Mouse (Mus musculus): ENCODE results near the gene Igf1.

Igf1 gene

DNA sequence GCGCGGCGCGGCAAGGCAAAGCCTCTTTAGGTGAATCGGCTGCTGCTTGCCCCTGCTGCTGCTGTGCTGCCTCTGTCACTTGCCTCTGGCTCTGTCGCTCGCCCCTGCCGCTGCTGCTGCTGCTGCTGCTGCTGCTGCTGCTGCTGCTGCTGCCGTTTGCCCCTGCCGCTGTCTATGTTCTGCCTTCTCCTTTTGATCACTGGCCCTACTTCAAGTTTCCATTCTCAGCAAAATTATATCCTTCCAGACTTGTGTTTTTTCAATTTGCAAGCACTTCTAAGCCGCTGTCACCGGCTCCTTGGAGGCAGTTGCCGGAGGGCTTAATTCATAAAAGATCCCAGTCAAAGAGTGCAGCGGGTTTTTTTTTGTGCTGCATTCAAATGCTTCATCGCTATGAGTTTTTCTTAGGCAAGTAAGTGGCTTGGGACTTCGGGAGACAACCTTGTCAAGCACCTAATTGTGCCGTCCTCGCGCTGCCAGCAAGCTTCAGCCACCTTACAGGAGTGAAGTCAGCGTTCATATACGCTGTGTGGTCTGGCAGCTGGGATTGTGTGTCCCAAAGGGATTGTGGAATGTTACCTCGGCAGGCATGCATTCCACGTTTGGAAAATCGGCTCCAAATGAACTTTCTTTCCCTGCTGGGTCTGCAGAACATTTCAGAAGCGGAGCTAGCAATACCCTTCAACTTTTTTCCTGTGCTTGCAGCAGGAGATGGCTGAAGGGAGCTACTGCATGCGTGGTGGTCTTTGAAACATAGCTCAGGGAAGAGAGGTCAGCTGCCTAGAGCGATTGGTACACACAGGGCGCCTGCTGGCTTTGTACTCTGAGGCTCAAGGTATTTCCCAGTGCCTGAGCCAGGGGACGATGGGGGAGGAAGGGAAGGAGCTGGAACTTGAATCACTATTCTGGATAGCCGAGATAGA is 2.4 kb downstream of the Igf1 start:
- no peak for DNase-seq (ENCODE audit: low spot score in 2 of 2)

DNA sequence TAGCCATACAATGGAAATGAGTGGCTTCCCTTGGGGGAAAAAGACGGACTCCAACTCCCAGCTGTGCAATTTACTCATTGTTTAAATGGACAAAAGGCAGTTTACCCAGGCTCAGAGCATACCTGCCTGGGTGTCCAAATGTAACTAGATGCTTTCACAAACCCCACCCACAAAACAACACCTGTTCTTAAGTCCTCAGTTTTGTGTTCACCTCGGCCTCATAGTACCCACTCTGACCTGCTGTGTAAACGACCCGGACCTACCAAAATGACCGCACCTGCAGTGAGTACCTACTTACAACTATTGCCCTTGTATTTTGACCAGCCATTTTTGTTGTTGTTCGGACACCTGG is 3.0 kb downstream of the Igf1 start:
- no peak for DNase-seq (ENCODE audit: low spot score in 2 of 2)

DNA sequence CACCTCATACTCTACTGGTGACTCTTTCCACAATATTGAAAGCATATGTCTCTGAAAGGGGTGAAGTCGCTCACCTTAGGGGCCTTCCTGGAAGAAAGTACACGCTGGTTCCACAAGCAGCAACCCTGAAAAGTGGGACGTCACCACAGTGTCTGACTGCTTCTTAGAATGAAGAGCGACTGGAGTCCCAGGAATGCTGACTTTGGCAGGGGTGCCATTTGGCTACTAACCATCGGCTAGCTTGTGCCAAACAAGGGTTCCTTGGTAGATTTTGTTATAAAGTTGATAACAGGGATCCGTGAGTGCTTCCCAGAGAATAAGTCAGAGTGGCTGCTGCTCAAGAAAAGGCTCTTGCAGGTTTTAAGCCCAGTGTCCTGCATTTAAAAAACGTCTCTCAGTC is 4.8 kb downstream of the Igf1 start:
- DNase-seq (ENCODE audit: low spot score in 2 of 2) = no peak

DNA sequence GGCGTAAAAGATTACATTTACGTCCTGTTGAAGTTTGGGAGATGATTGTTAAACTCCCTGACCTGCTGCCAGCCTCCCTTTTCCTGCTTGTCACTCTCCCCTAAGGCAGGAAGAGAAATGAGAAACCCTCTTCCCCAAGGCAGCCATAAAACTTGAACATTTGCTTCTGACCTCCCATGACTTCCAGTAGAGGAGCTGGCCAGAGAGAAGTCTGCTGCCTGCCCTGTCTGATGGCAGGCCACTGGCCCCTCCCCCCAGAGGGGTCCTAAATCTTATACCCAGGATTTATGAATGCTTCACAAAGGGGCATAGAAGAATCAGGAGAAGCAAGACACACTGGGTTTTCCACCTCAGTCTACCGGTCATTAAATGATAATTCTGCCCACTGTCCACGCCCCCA is 5.3 kb downstream of the Igf1 start:
- DNase-seq (ENCODE audit: low spot score in 2 of 2) = no peak

DNA sequence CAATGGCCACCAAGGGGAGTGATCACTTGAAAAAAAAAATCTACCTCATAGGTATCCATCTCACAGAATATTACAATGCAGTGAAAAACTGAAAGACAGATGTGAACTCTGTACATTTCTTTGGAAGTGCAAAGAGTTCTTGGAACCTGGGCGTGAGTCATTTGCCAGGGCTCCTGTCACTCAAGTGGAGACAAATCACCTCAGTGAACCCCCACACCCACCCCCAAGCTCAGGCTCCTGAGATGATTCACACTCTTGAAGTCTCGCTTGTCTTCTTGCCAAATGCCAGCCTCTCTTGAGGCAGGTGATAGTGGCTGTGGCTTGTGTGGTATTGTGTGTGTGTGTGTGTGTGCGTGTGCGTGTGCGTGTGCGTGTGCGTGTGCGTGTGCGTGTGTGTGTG is 7.6 kb downstream of the Igf1 start:
- DNase-seq (ENCODE audit: low spot score in 2 of 2) = no peak

DNA sequence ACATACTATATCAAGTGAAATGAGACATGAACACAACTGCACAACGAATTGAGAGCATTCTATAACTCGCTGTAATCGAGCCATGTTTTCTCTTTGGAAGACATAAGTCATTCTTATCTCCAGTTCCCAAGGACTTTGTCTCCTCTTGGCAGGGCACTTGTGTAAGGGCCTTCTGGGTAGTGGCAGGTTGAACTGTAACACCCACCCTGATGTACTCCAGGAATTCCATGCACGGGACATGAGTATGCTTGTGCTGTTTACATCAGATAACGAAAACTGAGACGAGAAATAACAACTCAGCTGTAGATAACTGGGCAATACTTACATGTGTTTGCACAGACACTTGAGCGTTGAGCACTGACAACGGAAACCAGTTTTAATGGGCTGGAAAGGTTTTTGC is 8.4 kb downstream of the Igf1 start:
- DNase-seq (ENCODE audit: low spot score in 2 of 2) = no peak

DNA sequence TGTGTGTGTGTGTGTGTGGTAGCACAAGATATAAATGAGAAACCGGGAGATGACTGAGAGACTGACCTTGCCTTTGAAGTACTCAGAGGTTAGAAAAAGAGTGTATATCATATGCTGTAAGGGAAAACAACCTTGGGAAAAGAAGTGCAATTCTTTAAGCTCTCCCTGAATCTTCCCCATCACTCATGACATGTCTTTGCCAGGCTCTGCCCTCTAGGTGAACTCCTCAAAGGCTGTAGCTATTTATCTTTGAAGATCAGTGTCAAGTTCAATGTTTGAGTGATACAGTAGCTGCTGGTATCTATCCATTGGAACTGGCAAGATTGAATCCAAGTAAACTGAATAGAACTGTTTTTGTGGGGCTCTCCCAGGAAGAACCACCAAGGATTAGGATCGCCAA is 9.2 kb downstream of the Igf1 start:
- no peak for DNase-seq (ENCODE audit: low spot score in 2 of 2)

DNA sequence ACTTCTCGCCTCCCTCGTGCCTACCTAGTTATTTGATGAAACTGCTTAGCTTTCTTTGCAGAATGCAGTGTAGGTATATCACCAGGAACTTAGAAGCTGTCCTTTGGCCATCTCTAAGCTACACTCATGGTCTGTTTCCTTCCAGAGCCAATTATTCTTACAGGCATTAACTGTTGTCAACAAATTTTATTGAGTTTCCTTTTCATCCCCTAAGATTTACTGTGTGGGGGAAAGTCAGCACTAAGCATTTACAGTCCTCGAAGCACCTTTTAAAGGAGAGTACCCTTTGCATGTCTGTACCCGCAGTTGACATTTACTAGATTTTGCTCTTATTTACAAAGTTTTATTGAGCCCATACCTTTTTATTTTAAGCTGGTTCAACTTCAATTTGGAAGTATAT is 9.6 kb downstream of the Igf1 start:
- DNase-seq (ENCODE audit: low spot score in 2 of 2) = no peak

DNA sequence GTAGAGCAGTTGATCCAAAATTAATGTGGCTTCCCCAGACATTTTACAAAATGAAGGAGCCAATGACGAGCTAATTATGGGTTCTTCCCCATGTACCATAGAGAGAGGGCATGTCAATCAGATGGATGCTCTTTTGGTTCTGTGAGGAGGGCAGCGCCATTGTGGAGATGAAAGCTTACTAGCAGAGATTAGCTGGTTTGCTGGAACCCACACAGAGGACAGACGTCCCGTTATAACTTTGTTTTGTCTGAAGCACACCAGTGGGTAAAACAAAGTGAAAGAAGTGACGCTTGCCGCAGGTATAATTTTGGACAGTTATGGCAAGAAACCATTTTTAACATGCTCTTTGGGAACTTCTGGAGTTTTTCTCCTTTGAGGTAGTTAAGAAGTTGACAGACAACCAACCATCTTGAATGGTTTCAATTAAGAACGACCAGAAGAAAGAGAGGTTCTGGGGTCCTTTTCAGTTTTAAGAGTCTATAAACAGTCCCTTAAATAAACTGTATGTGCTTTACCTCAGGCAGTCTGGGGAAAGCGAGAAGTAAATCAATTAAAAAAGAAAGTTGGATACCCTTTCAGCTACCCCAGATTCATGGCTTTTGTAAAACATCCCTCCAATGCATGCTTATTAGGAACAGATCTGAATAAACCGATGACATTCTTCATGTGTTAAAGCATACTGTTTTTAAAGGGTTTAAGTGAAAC is 10.4 kb downstream of the Igf1 start:
- no peak for DNase-seq (ENCODE audit: low spot score in 2 of 2)

DNA sequence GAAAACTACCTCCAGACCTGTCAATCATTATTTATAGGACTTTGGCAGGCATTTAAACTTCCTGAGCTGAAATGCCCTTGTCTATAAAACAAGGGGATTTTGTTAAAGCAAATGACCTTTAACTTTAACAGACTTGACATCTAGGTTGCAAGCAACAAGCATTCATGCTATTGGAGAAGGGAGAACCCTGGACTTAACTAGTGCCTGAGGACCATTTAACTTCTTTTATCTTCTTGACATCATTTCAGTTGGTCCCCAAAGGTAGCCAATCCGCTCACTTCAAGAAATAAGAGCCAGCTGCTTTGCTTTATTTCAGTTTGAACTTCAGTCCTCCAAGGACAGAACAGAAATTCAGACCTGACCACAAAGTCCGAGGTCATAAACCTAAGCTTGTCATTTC is 11.1 kb downstream of the Igf1 start:
- no peak for DNase-seq (ENCODE audit: low spot score in 2 of 2)

DNA sequence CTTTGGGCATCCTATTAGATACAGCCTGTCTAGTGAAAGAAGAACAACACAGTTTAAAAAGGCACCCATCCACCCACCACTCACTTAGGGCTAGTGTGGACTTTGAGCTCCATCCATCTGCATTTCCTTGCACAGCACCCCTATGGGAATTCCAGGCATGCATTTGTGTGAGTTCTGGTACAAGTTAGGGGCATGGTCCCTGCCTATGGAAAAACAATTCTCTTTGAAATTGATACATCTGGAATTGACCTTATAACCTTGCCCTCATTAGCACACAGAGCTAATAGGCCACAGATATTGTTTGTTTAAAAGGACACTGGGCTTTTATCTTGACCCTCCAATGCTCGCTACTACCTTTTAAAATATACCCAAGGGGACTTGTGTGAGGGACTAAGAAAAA is 11.6 kb downstream of the Igf1 start:
- no peak for DNase-seq (ENCODE audit: low spot score in 2 of 2)

DNA sequence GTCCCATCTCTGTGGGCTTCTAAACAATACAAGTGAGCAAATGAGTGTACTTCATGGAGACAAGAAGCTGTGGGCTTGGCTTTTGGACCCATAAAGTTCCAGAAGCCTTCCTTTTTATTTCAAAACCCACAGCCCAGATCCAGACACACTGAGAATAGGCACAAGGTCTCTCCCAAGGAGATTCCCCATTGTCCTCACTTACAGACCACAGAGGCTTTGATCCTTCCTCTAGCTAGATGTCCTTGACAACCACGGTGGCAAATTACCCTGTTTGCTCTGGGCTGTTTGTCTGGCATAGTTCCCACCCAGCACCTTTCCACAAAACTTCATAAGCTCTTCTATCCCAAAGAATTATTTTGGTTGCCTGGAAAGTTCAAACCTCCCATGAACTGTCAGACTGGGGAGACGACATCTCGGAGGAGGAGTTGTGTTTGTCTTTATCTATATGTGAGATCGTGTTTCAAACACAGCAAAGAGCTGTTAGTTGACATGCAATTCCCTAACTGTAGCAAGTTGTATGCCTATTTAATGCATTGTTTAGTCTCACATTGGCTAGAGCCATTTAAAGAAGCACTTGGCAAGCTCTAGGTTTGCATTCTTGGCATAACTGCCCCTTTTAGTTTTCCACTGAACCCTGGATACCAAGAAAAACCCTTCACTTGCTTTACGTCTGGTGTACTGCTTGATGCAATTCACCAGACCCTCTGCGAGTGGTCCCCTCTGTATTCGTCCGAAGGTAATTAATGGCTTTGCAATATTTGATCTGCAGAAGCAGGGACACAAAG is 14.0 kb downstream of the Igf1 start:
- no peak for DNase-seq (ENCODE audit: low spot score in 2 of 2)

DNA sequence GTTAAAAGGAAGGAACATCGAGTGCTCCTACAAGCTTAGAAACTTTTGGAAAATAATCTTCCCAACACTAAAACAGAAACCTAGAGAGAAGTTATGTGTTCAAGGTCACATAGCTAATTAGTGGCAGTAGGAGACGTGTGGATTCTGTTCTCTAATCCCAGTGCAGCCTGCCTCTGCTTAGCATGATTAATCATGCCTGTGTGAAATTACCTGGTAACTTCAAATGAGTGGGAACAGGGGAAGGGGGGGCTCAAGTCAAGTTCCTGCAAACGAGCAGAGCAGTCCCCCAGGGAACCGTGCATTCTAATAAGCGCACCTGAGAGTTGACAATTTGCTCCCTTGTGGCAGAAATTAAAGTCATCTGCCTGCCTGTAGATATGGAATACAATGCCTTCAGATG is 14.8 kb downstream of the Igf1 start:
- DNase-seq (ENCODE audit: low spot score in 2 of 2) = no peak

DNA sequence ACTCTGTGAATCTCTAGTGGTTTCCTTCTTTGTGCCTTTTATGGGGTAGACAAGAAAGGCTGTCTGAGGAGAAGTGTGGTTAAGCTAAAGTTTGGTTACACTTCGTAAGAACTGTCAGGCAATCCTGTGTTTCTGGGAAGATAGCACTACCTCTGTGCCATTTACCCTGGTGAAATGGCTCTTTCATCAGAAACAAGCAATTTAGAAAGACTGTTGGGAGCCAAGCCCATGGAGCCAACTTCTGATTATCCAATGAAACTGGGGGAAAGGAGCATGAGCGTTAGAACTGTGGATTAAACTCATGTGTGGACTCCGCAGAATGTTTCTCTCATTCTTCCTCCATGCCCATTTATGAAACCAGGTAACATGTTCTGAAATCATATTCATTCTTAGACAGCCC is 15.5 kb downstream of the Igf1 start:
- no peak for DNase-seq (ENCODE audit: low spot score in 2 of 2)

DNA sequence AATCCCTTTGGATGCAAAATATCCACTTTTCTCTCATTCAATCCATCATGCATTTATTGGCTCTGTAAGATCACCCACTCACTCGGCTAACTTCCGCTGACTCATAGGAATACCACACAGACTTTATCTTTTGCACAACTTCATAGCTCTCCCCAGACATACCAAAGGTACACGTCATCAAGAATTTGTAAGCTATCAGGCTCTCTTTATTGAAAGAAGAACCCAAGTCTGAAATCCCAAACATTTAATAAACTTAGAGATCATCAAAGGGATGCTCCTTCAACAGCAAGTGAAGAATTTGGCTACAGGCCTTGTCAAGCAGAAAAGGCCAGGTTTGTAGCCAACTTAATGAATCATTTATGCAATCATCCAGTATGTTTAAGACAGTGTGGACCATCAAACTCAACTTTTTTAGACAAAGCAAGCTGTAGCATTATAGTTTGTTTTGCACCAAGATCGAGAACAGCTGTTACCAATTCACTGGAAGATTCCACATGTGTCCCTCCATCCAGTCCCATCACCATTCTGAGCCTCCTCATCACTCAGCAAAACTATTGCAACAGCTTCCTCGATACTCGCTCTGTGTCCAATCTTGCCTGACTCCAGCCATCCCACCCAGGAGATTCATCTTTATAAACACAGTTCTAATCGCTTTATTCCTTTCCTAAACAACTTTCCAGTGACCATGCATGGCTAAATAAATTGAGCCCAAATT is 22.2 kb downstream of the Igf1 start:
- DNase-seq (ENCODE audit: low spot score in 2 of 2) = no peak

DNA sequence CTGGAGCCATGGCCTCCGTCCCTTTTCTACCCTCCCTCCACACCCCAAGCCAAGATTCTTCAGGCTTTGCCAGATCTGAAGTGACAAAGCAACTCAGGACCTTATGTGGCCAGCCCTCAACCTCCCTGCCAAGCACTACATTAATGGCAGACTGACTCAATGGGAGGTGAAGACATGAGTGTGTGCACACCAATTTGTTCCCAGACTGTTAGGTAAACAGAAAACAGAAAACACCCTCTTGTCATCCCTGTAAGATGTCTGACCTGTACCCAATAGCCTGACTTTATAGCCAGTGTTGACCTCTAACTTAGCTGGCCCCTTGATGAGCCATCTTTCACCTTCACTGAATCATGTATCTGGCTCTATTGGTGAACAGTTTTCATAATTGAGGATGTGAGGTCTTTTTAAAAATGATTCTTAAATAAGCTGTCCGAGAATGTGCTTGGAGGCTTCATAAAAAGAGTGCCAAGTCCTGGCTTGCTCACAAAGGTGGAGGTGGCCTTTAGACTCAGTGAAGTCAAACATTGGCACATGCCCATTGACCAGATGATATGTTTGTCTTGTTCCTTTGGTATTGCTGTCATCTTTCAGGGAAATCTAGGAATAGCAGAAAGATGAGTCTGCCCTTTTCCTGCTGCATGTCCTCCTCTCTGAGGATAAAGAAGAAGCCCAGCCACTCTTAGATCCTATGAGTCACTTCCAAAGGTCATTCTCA is 27.4 kb downstream of the Igf1 start:
- DNase-seq (ENCODE audit: low spot score in 2 of 2) = no peak

DNA sequence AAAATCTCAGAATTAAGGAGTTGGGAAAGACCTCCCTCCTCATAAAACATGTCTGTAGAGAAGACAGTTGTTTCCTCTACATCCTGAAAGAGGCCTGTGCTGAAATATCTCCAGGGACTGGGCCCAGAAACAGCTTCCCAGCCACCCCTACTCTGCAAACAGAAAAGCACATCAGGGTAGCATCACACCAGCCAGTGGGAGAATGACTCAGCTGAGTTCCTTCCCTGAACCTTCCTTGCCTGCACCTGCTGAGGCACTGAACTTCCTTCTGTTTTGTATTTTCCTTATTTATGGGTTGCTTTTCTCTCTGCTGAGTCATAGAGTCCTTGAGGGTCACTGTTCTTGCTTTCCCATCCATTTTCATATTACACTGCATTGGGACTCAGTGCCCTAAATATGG is 31.8 kb downstream of the Igf1 start:
- no peak for DNase-seq (ENCODE audit: low spot score in 2 of 2)

DNA sequence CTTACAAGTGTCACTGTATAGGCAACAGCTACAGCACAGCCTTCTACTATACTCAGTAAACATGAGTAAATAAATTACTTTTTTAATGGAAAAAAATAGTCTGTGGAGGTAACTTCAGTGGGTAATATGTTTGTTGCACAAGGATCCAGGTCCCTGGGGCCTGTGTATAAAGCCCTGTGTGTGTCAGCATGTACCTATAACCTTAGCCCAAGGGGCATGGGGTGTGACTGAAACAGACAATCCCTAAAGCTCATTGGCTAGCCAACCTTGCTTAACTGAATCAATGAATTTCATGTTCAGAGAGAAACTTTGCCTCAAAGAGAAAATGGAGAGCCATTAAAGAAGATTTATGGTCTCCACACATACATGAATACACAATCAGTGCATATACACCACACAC is 34.2 kb downstream of the Igf1 start:
- DNase-seq (ENCODE audit: low spot score in 2 of 2) = no peak

DNA sequence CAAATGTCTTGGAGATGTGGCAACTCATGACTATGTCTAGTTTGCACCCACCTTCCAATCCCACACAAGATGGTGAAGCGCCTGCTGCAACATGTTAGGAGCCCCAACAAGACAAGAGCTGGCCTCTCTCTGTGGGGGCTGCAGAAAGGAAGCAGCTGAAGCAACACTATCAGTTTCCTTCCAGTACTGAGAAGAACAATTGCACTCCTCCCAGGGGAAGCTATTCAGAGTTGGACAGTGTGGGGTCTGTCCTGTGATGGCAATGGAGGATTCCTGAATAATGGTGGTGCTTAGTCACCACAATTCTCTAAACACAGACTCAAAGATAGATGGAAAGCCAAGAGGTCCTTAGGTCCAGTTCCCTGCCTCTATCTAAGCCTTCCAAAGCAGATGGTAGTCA is 35.2 kb downstream of the Igf1 start:
- no peak for DNase-seq (ENCODE audit: low spot score in 2 of 2)

DNA sequence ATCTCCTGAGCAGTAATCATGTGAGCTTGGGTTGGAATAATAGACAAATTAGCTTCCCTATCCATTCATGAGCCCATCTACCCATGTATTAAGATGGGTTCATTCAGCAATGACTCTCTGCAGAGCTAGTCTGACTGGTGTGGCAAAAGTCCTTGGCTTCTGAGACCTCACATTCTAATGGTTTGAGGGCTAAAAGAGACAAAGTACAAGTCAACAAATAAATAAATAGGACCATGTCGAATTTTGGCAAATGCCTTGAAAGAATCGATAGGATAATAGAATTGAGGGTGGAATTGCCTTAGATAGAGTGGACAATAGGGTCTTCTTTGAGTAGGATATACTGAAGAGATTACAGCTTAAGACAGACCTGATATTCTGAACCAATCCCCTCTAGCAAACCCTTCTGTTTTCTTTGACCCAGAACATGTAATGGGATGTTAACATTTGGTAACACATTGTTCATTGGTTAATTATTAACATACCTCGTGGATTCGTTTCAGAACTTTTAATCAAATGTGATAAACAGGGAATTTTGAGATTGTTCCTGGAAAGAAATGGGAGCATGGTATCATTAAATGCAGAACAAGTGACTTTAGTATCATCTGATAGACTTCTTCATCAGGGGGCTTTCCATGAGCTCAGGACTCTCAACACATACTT is 36.5 kb downstream of the Igf1 start:
- DNase-seq (ENCODE audit: low spot score in 2 of 2) = no peak

DNA sequence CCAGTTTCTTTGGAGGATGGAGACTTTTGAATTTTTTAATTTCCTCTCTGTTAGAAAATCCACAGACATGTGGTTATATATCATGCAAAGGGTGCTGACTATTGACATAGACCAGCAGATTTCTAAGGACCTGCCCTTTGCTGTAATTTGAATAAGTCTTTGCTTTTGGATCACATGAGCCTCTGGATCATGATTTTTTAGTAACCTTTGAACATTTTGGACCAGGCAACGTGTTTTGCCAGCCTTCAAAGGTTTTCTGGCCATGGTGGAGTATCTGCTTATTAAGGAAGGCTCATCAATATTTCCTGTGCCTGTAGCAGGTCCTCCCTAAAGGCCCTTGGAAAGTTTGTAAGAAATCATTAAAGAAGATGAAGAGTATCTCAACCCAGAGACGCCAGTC is 37.3 kb downstream of the Igf1 start:
- DNase-seq (ENCODE audit: low spot score in 2 of 2) = no peak

Measured in right cerebral cortex, postnatal 36 days (tissue).